Mouse (Mus musculus) midbrain, embryonic 13.5 days (tissue): Measurements from ENCODE around the gene Pcmtd2. TPM values are rescaled to one million over a fixed set of nuclear protein-coding genes. Genes with fewer than 3 reads are reported as not detected.
A peak's percentile ranks its signal among the peaks of the same experiment; 100 is the strongest.
"Not testable (repeated sequence)": the region's sequence is repeated elsewhere in the genome, so short reads cannot be mapped to it uniquely, and the experiment has no call there.

ENCODE experiments used
- ATAC-seq: fragments of 200-750 bp; cut with Nextera tagmentation; 2 replicates; pipeline ENCODE4 v1.8.0; 2017; ENCODE audit warnings: mild to moderate bottlenecking, moderate TSS enrichment, moderate library complexity
- H3K27ac ChIP-seq: fragments of 300-500 bp; sonication (generic); 2 replicates; pipeline ENCODE4 v1.5.1; 2015; ENCODE audit warnings: inconsistent platforms, mild to moderate bottlenecking, moderate library complexity
- H3K27me3 ChIP-seq: fragments of 300-500 bp; sonication (generic); 2 replicates; pipeline ENCODE4 v1.6.1; 2015; ENCODE audit warnings: mild to moderate bottlenecking, inconsistent platforms
- H3K36me3 ChIP-seq: fragments of 300-500 bp; sonication (generic); 2 replicates; pipeline ENCODE4 v1.6.1; 2015; ENCODE audit warnings: mild to moderate bottlenecking, inconsistent platforms
- H3K4me1 ChIP-seq: fragments of 300-500 bp; sonication (generic); replicated peaks from 2 replicates; pipeline ENCODE4 v1.6.1; 2015; ENCODE audit warnings: inconsistent platforms
- H3K4me2 ChIP-seq: fragments of 300-500 bp; sonication (generic); replicated peaks from 2 replicates; pipeline ENCODE4 v1.6.1; 2015; ENCODE audit warnings: moderate library complexity, mild to moderate bottlenecking, inconsistent platforms
- H3K4me3 ChIP-seq: fragments of 300-500 bp; sonication (generic); replicated peaks from 2 replicates; pipeline ENCODE4 v1.5.1; 2015; ENCODE audit warnings: mild to moderate bottlenecking, inconsistent platforms
- H3K9ac ChIP-seq: fragments of 300-500 bp; sonication (generic); replicated peaks from 2 replicates; pipeline ENCODE4 v1.6.1; 2015; ENCODE audit warnings: mild to moderate bottlenecking, inconsistent platforms
- H3K9me3 ChIP-seq: fragments of 300-500 bp; sonication (generic); 2 replicates; pipeline ENCODE4 v1.6.1; 2016; ENCODE audit warnings: mild to moderate bottlenecking, inconsistent platforms
- WGBS: fragments of 180-500 bp; shearing (Covaris S2); methylation state at CpG from one replicate; pipeline ENCODE4 v1.1.7; 2015; 5-methylcytosine and 5-hydroxymethylcytosine counted together
- polyA plus RNA-seq: library from polyadenylated mRNA; unstranded; fragments of >200 nt; fragmentation: Nextera tagmentation; extraction: Ambion mirVana; gene quantifications from 2 replicates; pipeline ENCODE4 v1.2.1, GENCODE M21; 2015

The Pcmtd2 gene
- 36.3 and 38.2 TPM in 2 replicates for polyA plus RNA-seq

DNA sequence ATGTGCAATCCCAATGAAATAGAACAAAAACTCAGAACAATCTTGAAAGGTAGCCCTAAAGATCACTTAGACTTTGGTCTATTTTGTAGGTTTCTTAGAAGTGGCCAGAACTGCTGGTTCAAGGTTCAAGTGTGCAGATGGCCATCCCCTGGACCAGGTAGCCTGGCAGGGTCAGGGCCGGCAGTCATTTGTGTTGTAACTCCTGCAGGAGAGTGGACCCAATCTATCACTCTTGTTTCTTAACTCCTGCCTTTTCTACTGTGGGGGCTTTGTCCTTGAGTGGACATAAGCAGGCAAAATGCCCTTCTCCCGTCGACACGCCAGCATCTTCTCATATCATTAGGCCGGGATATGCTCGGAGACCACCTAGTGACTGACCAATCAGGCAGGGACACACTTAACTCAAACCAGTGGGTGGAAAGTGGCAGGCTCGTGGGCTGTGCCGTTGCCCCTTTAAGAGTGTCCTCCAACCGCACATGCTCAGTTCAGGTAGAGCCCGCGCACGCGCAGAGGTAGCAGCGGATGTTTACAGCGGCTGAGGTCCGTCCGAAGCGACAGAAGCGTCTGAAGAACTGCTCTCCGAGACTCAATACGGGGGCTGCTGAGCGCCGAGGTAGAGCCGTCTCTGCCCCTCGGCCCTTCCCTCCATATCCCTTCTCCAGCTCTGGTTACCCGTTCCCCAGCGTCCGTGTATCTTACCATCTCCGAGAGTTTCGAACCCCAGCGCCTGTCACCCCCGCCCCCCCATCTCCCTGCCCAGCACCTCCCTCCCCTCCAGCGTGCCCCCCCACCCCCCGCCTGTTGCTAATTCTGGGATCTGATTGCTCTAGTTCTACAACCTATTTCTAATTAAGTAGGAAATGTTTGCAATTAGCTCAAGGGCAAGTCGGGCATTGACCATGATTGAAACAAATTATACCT lies at the start of gene Pcmtd2:
Gene Pcmtd2, plus strand, starts transcription at position 483 of the 921 bp plus-strand sequence.
- peak; percentile 99 for ATAC-seq
- H3K36me3 ChIP-seq: peaks cover 8% of the 10 kb centered on the region
- no peaks in the 10 kb centered on the region for H3K9me3 ChIP-seq
- H3K4me3 ChIP-seq: peak within 1 kb of the TSS; percentile 69
- H3K27me3 ChIP-seq: no peaks in the 10 kb centered on the region
- H3K4me2 ChIP-seq: peak within 1 kb of the TSS; percentile 78
- peak within 1 kb of the TSS; percentile 85 for H3K27ac ChIP-seq
- H3K9ac ChIP-seq: peak within 1 kb of the TSS; percentile 83
- 0% methylated on average over 35 of the region's 35 CpGs for WGBS
- H3K4me1 ChIP-seq: peaks cover 17% of the 10 kb centered on the region

DNA sequence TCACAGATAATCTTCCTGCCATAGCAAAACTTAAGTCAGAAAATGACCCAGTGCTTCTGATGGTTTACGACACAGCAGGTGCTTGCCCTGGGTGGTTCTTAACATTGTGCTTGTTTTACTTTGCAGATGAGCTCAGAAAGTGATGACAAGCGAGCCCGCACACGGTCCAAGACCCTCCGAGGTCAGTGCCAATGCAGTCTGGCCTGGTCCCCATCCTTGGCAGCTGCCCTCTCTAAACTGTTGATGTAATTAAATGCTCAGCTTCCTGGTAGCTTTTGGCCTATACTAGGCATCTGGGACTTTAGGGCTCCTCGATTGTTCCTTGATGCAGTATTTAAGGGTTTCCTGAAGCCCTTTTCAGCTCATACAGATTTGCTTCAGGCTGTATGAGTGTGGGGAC lies 48.3 kb upstream of the Pcmtd2 start:
- Histone ChIP-seq H3K9ac (no peak overlapping the region), H3K4me1 (peaks cover 8% of the 10 kb centered on the region), H3K36me3 (peaks cover 70% of the 10 kb centered on the region), H3K27ac (no peak overlapping the region), H3K27me3 (no peaks in the 10 kb centered on the region), H3K4me3 (no peak overlapping the region), H3K4me2 (no peak overlapping the region), H3K9me3 (no peaks in the 10 kb centered on the region)
- WGBS: 85% methylated on average over 6 of the region's 6 CpGs
- ATAC-seq: no peak

DNA sequence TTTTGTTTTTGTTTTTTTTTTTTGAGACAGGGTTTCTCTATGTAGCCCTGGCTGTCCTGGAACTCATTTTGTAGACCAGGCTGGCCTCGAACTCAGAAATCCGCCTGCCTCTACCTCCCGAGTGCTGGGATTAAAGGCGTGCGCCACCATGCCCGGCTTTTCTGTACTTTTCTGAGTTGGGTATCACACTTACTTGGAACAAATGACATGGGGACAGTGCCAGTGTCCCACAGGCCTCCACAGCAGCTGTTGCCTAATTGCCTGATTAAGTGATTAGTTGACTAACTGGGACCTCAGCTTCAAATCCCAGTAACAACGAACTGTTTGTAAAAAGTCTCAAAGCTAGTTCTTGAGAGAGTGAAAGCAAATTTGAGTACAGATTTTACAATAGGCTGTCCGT lies 44.5 kb upstream of the Pcmtd2 start:
- not testable (repeated sequence) for ATAC-seq, H3K9me3 ChIP-seq, H3K4me1 ChIP-seq, H3K4me3 ChIP-seq, H3K4me2 ChIP-seq, H3K9ac ChIP-seq, H3K27me3 ChIP-seq, H3K27ac ChIP-seq
- H3K36me3 ChIP-seq: peaks cover 89% of the 10 kb centered on the region
- WGBS: 85% methylated on average over 8 of the region's 8 CpGs

DNA sequence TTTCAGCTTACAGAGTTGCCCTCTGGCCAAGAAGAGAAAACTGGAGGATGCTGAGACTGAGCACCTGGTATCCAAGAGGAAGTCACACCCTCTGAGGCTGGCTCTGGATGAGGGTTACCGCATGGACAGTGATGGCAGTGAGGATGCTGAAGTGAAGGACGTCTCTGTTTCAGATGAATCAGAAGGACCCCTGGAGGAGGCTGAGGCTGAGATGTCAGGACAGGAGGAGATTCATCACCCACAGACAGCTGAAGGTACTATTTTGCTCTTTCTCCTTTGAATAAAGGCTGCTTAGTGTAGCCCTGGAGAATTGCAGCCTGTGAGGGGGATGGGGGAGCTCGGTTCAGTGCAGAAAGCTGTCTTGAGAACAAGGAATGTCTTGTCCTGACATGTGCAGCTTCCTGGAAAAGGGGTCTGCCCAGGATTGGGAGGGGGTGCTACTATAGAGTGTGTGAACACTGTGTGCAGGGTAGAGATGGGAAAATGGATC lies 42.0 kb upstream of the Pcmtd2 start:
- Histone ChIP-seq H3K4me2 (no peak overlapping the region), H3K4me3 (no peak overlapping the region), H3K36me3 (peaks cover 88% of the 10 kb centered on the region), H3K27me3 (no peaks in the 10 kb centered on the region), H3K4me1 (no peaks in the 10 kb centered on the region), H3K9ac (no peak overlapping the region), H3K27ac (no peak overlapping the region), H3K9me3 (no peaks in the 10 kb centered on the region)
- 75% methylated on average over 3 of the region's 3 CpGs for WGBS
- ATAC-seq: peak; percentile 30; the same call in 1 of the 2 replicates

DNA sequence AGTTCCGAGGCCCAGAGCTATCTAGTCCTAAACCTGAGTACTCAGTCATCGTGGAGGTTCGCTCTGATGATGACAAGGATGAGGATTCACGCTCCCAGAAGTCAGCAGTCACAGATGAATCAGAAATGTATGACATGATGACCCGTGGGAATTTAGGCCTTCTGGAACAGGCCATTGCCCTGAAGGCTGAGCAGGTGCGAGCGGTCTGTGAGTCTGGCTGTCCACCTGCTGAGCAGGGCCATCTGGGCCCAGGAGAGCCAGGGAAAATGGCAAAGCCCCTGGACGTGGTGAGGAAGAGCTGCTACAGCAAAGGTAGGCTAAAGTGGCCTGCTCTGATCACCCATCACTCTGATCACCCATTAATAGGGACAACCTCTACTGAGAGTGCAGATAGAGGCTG lies 40.0 kb upstream of the Pcmtd2 start:
- Histone ChIP-seq H3K27ac (no peak overlapping the region), H3K36me3 (peaks cover 86% of the 10 kb centered on the region), H3K4me1 (no peaks in the 10 kb centered on the region), H3K9me3 (no peaks in the 10 kb centered on the region), H3K27me3 (no peaks in the 10 kb centered on the region), H3K9ac (no peak overlapping the region), H3K4me3 (no peak overlapping the region), H3K4me2 (no peak overlapping the region)
- ATAC-seq: no peak
- 81% methylated on average over 8 of the region's 8 CpGs for WGBS

DNA sequence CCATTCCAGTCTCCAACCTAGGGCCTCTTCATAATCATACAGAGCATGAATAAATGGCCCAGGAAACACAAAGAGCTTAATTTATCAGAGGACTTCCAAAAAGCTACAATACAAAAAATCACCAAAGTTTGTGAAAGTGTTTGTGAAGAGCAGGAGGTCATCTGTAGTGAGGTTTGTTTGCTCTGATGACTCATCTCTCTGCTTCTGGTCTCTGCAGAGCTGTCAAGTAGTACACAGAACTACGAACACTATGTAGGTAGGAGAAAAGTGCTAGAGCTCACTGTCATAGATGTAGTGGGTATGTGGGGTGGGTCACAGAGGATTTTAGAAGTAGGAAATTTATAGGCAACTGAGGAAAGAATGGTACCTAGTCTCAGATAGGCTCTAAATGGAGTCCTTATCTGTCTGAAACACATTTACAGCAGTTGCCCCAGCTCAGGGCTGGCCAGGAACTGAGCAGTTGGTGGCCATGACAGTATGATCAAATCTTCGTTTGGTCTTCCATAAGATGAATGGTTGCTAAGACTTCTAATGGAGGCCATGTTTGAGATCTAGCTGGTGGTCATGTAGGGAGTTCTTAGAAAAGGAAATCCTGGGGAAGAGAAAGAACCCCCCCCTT lies 8.5 kb upstream of the Pcmtd2 start:
- H3K4me2 ChIP-seq: no peak overlapping the region
- WGBS: 76% methylated on average over 2 of the region's 2 CpGs
- no peak overlapping the region for H3K4me3 ChIP-seq
- peaks cover 55% of the 10 kb centered on the region for H3K36me3 ChIP-seq
- H3K27me3 ChIP-seq: no peaks in the 10 kb centered on the region
- ATAC-seq: no peak
- no peak overlapping the region for H3K27ac ChIP-seq
- no peak overlapping the region for H3K9ac ChIP-seq
- no peaks in the 10 kb centered on the region for H3K4me1 ChIP-seq
- H3K9me3 ChIP-seq: no peaks in the 10 kb centered on the region

DNA sequence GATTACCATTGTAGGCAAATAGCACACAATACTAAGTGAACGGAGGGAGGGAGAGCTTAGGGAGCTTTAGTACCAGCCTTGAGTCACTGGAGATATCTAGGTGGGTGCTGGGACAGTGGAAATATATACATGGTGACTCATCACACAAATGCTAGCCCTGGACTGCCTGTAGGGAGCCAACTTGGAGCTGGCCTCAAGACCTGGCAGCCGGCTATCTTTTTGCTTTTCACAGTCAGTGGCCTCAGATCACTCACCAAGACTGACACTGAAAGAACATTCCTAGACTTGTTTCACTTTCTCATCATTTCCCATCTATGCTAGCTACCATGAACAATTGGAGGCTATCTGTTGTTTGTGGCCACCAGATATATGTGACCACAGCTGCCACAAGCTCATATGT lies 4.9 kb upstream of the Pcmtd2 start:
- H3K4me2 ChIP-seq: no peak overlapping the region
- 66% methylated on average over 2 of the region's 2 CpGs for WGBS
- H3K4me3 ChIP-seq: no peak overlapping the region

DNA sequence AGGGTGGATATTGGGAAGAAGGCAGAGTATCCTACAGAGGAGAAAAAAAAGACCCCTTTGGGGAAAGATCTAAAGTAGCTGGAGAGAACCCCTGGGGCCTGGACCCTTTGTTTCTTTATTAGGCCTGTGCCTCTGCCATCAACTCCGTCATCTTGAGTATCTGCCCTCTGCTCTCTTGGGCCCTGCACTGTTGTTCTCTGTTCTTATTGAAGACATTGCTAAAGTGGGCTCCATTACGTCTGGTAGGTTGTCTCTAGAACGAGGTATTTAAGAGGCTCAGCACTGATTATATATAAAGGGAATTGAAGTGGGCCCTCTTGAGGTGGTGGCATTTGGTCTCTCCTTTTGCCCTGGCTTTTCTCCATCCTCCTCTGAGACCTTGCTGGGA lies 633 bp downstream of the Pcmtd2 start:
- peak overlapping the region; percentile 85 for H3K27ac ChIP-seq
- H3K4me3 ChIP-seq: peak overlapping the region; percentile 69
- H3K9ac ChIP-seq: peak overlapping the region; percentile 83
- H3K36me3 ChIP-seq: peaks cover 9% of the 10 kb centered on the region
- H3K27me3 ChIP-seq: no peaks in the 10 kb centered on the region
- peak; percentile 47 for ATAC-seq
- no peaks in the 10 kb centered on the region for H3K9me3 ChIP-seq
- peak overlapping the region; percentile 78 for H3K4me2 ChIP-seq
- 1% methylated on average over 3 of the region's 3 CpGs for WGBS
- H3K4me1 ChIP-seq: peaks cover 17% of the 10 kb centered on the region

More for the DNA sequence above, 4.9 kb upstream of the Pcmtd2 start:
- no peak overlapping the region for H3K9ac ChIP-seq
- peaks cover 24% of the 10 kb centered on the region for H3K36me3 ChIP-seq
- no peaks in the 10 kb centered on the region for H3K27me3 ChIP-seq
- no peaks in the 10 kb centered on the region for H3K9me3 ChIP-seq
- ATAC-seq: no peak
- no peak overlapping the region for H3K27ac ChIP-seq
- H3K4me1 ChIP-seq: peaks cover 5% of the 10 kb centered on the region

DNA sequence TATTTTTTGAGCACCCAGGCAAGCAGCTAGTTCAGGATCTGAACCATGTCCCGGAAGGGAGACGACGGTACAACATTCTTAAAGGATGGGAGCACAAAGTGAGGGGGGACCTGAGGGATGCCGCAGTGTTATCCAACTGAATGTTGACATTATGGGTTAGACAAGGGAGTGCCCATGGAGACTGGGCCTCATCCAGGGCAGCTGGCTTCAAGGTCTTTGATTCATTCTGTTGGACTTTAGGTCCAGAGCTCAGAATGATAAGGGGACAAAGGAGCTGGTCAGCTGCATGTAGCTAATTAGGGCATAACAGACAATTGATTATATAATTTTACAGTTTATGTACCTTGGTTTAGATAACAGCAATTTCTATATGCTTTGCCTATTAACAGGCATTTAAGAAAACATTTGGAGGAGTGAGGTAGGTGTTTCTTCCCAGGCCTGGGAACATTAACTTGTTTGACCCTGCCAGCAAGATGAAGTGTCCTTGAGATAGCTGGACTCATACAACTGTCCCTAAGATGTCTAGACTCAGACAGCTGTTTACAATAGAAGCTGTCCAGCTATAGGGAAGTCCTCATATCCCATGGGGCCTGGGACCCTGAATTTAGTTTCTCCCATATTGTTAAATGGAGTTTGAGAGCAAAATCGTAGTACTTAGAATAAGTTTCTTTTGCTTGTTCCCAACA lies 8.2 kb downstream of the Pcmtd2 start:
- WGBS: 87% methylated on average over 5 of the region's 5 CpGs
- Histone ChIP-seq H3K4me2 (no peak overlapping the region), H3K27ac (no peak overlapping the region), H3K9ac (no peak overlapping the region), H3K4me3 (no peak overlapping the region), H3K27me3 (no peaks in the 10 kb centered on the region), H3K4me1 (no peaks in the 10 kb centered on the region), H3K36me3 (peaks cover 48% of the 10 kb centered on the region), H3K9me3 (no peaks in the 10 kb centered on the region)
- no peak for ATAC-seq

DNA sequence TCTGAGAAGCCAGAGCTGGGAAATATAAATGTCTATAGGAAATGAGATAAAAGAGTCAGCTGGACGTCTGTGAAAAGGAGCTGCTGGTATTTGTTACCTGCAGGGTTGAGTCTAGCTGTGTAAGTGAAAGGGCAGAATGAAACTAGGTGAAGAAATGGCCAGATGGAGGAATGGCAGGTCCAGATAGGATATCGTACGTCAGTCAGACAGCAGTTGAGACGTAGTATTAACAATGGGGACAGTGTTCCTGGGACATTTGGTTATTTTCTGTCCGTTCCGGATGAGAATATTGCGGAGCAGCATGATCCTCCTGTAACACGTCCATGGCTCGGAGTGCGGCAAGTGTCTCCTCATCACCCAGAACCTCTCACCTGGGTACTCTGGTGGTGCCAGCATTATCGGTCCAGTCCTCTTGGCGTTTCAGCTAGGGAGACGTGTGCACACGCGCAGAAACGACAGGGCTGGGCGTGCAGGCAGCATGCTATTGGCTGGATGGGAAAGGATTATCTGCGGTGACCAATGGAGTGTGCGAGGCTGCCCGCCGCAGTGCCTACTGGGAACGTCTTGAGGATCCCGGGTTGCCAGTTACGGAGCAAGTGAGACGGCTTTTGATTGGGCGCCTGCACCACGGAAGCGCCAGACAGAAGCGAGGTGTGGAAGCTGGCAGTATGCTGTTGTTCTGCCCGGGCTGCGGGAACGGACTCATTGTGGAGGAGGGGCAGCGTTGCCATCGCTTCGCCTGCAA lies 26.3 kb downstream of the Pcmtd2 start, which contains the start of gene Polr3k:
Gene Polr3k, plus strand, starts transcription at position 547 of the 745 bp plus-strand sequence.
- Histone ChIP-seq H3K36me3 (peaks cover 11% of the 10 kb centered on the region), H3K27me3 (no peaks in the 10 kb centered on the region), H3K27ac (peak within 1 kb of the TSS; percentile 90), H3K9ac (peak within 1 kb of the TSS; percentile 89), H3K4me2 (peak within 1 kb of the TSS; percentile 84), H3K4me1 (peaks cover 32% of the 10 kb centered on the region), H3K4me3 (peak within 1 kb of the TSS; percentile 85), H3K9me3 (no peaks in the 10 kb centered on the region)
- WGBS: under 1% methylated on average over 35 of the region's 35 CpGs
- ATAC-seq: peak; percentile 100

DNA sequence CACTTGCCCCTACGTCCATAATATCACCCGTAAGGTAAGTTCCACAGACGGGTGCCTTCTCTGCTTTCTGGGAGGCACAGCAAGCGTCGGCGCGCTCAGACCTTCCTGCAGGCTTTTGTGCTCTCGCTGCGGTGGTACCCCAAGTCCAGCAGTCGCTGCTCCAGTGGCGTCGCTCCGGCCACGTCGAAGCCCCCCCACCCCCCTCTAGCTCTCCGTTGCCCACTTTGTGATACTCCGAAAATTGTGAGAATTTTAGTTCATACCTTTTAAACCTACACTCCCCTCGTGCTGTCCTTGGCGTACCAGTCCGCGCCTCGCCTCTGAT lies 26.8 kb downstream of the Pcmtd2 start:
- Histone ChIP-seq H3K27ac (peak overlapping the region; percentile 90), H3K9me3 (no peaks in the 10 kb centered on the region), H3K36me3 (peaks cover 17% of the 10 kb centered on the region), H3K4me2 (peak overlapping the region; percentile 84), H3K4me1 (peaks cover 32% of the 10 kb centered on the region), H3K27me3 (no peaks in the 10 kb centered on the region), H3K9ac (peak overlapping the region; percentile 89), H3K4me3 (peak overlapping the region; percentile 85)
- under 1% methylated on average over 22 of the region's 22 CpGs for WGBS
- ATAC-seq: peak; percentile 65
